Mouse (Mus musculus): ENCODE measurements around the gene Smg9. TPM values are rescaled to one million over a fixed set of nuclear protein-coding genes. Genes with fewer than 3 reads are reported as not detected.
A peak's percentile ranks its signal among the peaks of the same experiment; 100 is the strongest.

Gene Smg9
- total and polyA plus RNA-seq, 2 experiments from 2014 or later = 27.4 to 52.3 TPM

DNA sequence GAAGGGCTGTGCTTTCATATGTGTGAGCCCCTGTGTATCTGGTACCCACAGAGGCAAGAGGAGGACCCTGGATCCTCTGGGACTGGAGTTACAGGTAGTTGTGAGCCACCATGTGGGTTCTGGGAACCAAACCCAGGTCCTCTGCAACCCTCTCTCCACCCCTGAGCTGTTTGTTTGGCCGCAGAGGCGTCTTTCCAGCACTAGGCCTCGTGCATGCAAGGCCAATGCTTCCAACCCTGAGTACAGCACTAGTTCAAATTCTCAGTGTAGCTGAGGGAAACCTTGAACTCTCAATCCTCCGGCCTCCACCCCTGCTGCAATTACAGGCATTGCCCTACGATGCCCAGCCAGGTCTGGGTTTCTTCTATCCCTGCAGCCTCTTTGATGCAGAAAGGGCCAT, 29.3 kb downstream of the Smg9 start:
- Histone ChIP-seq H3K4me2 (ENCODE audit: low read depth, low read length) (no peak overlapping the region), H3K4me1 (ENCODE audit: insufficient read depth, low read length) (no peaks in the 10 kb centered on the region), H3K9ac (replicated peaks; ENCODE audit: low read length) (no peak overlapping the region), H3K27ac (no peak overlapping the region), H3K27me3 (ENCODE audit: insufficient read depth, low read length) (no peaks in the 10 kb centered on the region), H3K4me3 (ENCODE audit: low read length) (no peak overlapping the region), H3K36me3 (ENCODE audit: insufficient read depth, low read length) (no peaks in the 10 kb centered on the region), H3K9me3 (ENCODE audit: low read length) (no peaks in the 10 kb centered on the region)
- 89% methylated on average over 5 of the region's 5 CpGs for WGBS
- no peak for DNase-seq (ENCODE audit: low spot score)
- TF ChIP-seq CTCF (IDR thresholded peaks at IDR 0.05; ENCODE audit: low read depth) = no peak
- ATAC-seq = no peak

DNA sequence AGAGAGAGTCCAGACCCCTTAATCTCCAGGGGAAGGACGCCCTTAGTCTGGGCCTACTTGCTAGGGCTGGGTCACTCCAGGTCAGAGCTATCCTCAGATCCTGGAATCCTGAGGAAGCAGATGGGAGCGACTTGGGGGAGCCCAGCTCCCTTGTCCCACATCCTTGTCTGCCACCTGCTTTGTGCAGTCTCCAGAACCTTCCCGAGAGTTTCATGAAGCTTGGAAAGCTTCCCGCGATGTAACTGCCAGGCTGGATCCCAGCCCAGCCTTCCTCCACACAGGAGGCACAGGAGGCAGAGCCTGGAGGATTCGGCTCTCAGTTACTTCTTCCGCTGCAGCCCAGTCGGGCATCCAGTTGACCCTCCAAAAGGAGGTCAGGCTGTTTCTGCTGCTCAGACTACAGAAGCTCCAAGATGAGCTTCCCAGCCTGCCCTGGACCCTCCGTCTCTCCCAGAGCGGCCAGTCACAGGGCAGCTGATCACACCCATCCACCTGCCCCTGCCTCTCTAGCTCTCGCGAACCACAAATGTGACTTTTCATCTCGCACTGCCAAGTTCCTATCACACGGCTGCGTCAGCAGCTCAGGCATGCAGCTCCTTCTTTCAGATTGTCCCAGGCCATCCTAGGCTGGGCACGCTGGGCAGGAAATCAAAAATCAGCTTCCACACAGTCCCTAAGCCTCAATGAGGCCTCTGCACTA, 30.1 kb downstream of the Smg9 start:
- TF ChIP-seq CTCF (IDR thresholded peaks at IDR 0.05; ENCODE audit: low read depth) = no peak
- DNase-seq (ENCODE audit: low spot score) (peak; percentile 79), ATAC-seq (peak; percentile 37)
- no peak overlapping the region for H3K4me3 ChIP-seq (ENCODE audit: low read length)
- H3K27me3 ChIP-seq (ENCODE audit: insufficient read depth, low read length) = no peaks in the 10 kb centered on the region
- WGBS = 44% methylated on average over 16 of the region's 16 CpGs
- peak overlapping the region; percentile 33 for H3K27ac ChIP-seq
- no peak overlapping the region for H3K9ac ChIP-seq (replicated peaks; ENCODE audit: low read length)
- H3K4me1 ChIP-seq (ENCODE audit: insufficient read depth, low read length) = no peaks in the 10 kb centered on the region
- no peaks in the 10 kb centered on the region for H3K9me3 ChIP-seq (ENCODE audit: low read length)
- no peak overlapping the region for H3K4me2 ChIP-seq (ENCODE audit: low read depth, low read length)
- no peaks in the 10 kb centered on the region for H3K36me3 ChIP-seq (ENCODE audit: insufficient read depth, low read length)

DNA sequence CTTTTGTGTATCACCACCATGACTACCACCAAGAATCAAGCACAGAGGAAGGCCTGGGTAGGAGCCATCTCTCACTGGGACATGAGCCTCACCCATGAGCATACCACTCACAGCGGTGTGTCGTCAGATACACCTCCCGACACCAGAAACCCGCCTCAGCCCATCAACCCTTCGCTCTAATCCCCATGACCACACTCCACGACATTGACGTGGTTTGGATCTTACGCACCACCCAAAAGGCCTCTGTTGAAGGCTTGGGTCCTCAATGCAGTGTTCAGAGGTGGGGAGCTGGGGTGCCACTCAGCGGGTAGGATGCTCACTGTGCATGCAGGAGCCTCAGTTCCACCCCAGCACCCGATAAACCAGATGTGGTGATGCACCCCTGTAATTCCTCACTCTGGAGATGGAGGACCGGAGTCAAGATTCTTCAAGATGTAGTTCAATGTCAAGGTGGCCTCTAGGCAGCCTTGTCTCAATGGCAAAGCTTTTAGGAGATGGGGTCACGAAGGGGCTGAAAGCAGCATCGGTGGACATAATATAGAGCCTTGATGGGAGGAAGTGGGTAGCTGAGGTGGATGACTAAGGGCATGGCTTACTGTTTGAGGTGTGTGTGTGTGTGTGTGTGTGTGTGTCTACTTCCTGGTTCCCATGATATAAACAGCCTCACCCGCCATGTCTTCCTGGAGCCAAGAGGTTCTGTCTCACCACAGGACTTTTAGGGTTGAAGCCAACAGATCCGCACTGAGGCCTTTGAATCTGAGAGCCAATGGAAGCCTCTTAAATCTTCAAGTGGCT, 31.3 kb downstream of the Smg9 start:
- no peak overlapping the region for H3K9ac ChIP-seq (replicated peaks; ENCODE audit: low read length)
- ATAC-seq (no peak), DNase-seq (ENCODE audit: low spot score) (no peak)
- no peak for TF ChIP-seq CTCF (IDR thresholded peaks at IDR 0.05; ENCODE audit: low read depth)
- no peaks in the 10 kb centered on the region for H3K36me3 ChIP-seq (ENCODE audit: insufficient read depth, low read length)
- H3K9me3 ChIP-seq (ENCODE audit: low read length) = no peaks in the 10 kb centered on the region
- WGBS = 93% methylated on average over 15 of the region's 15 CpGs
- H3K4me2 ChIP-seq (ENCODE audit: low read depth, low read length) = no peak overlapping the region
- no peaks in the 10 kb centered on the region for H3K27me3 ChIP-seq (ENCODE audit: insufficient read depth, low read length)
- H3K4me1 ChIP-seq (ENCODE audit: insufficient read depth, low read length) = no peaks in the 10 kb centered on the region
- no peak overlapping the region for H3K4me3 ChIP-seq (ENCODE audit: low read length)
- H3K27ac ChIP-seq = no peak overlapping the region

DNA sequence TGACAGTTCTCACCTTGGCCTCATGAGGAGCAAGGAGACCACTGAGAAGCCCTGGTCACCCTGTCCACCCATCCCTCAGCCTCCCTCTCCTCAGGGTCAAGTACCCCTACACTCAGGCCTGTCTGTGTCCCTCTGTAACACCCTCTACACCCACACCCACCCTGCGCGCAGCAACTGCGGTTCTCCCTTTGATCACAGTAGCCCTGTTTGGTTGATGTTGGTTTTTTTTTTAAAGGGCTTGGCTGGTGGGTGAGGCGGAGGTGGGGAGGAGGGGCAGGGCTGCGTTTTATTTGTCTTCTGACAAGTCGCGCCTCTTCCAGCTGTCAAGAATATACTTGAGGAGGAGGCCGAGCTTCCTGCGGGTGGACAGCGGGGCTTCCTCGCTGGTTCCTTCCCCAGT, 32.3 kb downstream of the Smg9 start:
- Histone ChIP-seq H3K4me3 (ENCODE audit: low read length) (no peak overlapping the region), H3K27ac (no peak overlapping the region), H3K36me3 (ENCODE audit: insufficient read depth, low read length) (no peaks in the 10 kb centered on the region), H3K9me3 (ENCODE audit: low read length) (no peaks in the 10 kb centered on the region), H3K27me3 (ENCODE audit: insufficient read depth, low read length) (no peaks in the 10 kb centered on the region), H3K9ac (replicated peaks; ENCODE audit: low read length) (no peak overlapping the region), H3K4me1 (ENCODE audit: insufficient read depth, low read length) (no peaks in the 10 kb centered on the region), H3K4me2 (ENCODE audit: low read depth, low read length) (no peak overlapping the region)
- ATAC-seq = no peak
- no peak for DNase-seq (ENCODE audit: low spot score)
- no peak for TF ChIP-seq CTCF (IDR thresholded peaks at IDR 0.05; ENCODE audit: low read depth)
- WGBS = 66% methylated on average over 11 of the region's 11 CpGs

DNA sequence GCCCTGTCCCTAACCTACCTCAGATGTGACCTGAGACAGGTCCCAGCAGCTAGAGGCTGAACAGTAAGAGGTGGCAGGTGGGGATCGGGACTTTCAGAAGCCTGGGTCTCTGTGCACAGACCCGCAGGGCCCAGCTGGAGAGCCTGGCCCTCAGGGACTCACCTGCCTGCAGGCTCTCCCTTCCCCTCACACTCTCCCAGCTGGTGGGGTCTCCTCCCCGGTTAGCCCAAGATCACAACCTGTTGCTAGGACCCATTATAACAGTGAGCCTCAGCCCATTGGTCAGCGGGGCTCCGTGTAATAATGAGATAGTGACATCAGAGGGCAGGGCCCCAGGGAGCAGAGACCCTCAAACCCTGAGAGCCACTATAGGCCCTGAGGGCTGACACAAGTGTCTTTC, 35.9 kb downstream of the Smg9 start:
- no peak overlapping the region for H3K27ac ChIP-seq
- ATAC-seq (0 out of 2 replicates have a peak, but pooled peaks have one; percentile 16), DNase-seq (ENCODE audit: low spot score) (no peak)
- no peaks in the 10 kb centered on the region for H3K9me3 ChIP-seq (ENCODE audit: low read length)
- no peaks in the 10 kb centered on the region for H3K36me3 ChIP-seq (ENCODE audit: insufficient read depth, low read length)
- TF ChIP-seq CTCF (IDR thresholded peaks at IDR 0.05; ENCODE audit: low read depth) = no peak
- WGBS = 90% methylated on average over 5 of the region's 5 CpGs
- H3K27me3 ChIP-seq (ENCODE audit: insufficient read depth, low read length) = no peaks in the 10 kb centered on the region
- H3K4me1 ChIP-seq (ENCODE audit: insufficient read depth, low read length) = no peaks in the 10 kb centered on the region
- H3K9ac ChIP-seq (replicated peaks; ENCODE audit: low read length) = no peak overlapping the region
- no peak overlapping the region for H3K4me2 ChIP-seq (ENCODE audit: low read depth, low read length)
- no peak overlapping the region for H3K4me3 ChIP-seq (ENCODE audit: low read length)

DNA sequence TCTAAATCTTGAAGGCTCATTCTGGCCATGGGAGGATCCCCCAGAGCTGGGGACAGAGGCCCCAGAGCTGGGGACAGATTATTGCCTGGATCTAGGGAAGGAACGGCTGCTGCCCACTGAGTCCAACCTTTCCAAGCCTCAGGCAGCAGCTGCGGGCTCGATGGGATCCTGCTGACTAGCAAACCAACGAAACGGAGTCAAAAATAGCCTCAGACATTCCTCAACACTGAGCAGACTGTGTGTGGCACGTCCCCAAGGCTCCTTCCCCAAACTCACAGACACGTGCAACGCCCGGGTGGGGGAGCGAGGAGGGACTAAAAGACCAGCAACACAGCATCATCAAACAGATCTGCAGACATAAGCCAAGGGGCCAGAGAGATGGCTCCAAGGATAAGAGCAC, 38.6 kb downstream of the Smg9 start:
- Histone ChIP-seq H3K4me3 (ENCODE audit: low read length) (no peak overlapping the region), H3K36me3 (ENCODE audit: insufficient read depth, low read length) (no peaks in the 10 kb centered on the region), H3K4me2 (ENCODE audit: low read depth, low read length) (no peak overlapping the region), H3K27ac (no peak overlapping the region), H3K9ac (replicated peaks; ENCODE audit: low read length) (no peak overlapping the region), H3K4me1 (ENCODE audit: insufficient read depth, low read length) (no peaks in the 10 kb centered on the region), H3K9me3 (ENCODE audit: low read length) (no peaks in the 10 kb centered on the region), H3K27me3 (ENCODE audit: insufficient read depth, low read length) (no peaks in the 10 kb centered on the region)
- DNase-seq (ENCODE audit: low spot score) (no peak), ATAC-seq (no peak)
- TF ChIP-seq CTCF (IDR thresholded peaks at IDR 0.05; ENCODE audit: low read depth) = no peak
- WGBS = 66% methylated on average over 10 of the region's 10 CpGs

DNA sequence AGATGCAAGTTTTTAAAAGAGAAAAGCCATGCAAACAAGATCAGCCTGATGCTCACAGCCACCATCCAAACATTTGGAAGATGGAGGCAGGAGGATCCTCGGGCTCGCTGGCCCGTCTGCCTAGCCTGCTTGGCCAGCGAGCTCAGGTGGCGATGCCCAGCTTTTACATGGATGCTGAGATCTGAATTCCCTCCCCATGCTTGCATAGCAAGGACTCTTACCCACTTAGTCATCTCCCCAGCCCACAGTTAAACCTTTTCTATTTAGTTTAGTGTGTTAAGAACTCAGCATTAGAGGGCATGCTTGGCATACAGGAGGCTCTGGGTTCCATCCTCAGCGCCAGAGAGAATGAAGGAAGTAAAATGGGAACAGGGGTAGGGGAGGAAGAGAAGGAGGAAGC, 39.8 kb downstream of the Smg9 start:
- Histone ChIP-seq H3K4me2 (ENCODE audit: low read depth, low read length) (no peak overlapping the region), H3K4me3 (ENCODE audit: low read length) (no peak overlapping the region), H3K27ac (no peak overlapping the region), H3K9me3 (ENCODE audit: low read length) (no peaks in the 10 kb centered on the region), H3K9ac (replicated peaks; ENCODE audit: low read length) (no peak overlapping the region), H3K27me3 (ENCODE audit: insufficient read depth, low read length) (no peaks in the 10 kb centered on the region), H3K36me3 (ENCODE audit: insufficient read depth, low read length) (no peaks in the 10 kb centered on the region), H3K4me1 (ENCODE audit: insufficient read depth, low read length) (no peaks in the 10 kb centered on the region)
- TF ChIP-seq CTCF (IDR thresholded peaks at IDR 0.05; ENCODE audit: low read depth) = no peak
- WGBS = 74% methylated on average over 6 of the region's 6 CpGs
- no peak for ATAC-seq
- DNase-seq (ENCODE audit: low spot score) = no peak

Measured in hindbrain, postnatal 0 days (tissue).